Mouse (Mus musculus) cortical plate, adult 2 months (tissue): Measurements from ENCODE around the gene Tbrg1.

ENCODE experiments used
- CTCF ChIP-seq: fragments of 200-500 bp; IDR thresholded peaks from 2 replicates; pipeline ENCODE4 v1.5.1; 2011; ENCODE audit warnings: mild to moderate bottlenecking, control low read depth, low read length; ENCODE audit not compliant: insufficient read depth; ENCODE audit errors: extremely low read depth
- POLR2A ChIP-seq: fragments of 200-500 bp; IDR thresholded peaks from 2 replicates; pipeline ENCODE4 v1.6.1; 2011; ENCODE audit warnings: mild to moderate bottlenecking, low read length, control low read depth; ENCODE audit not compliant: insufficient read depth; ENCODE audit errors: extremely low read depth

GRCm38 (mm10) chr9:37605089-37605488, 52.0 kb downstream of the Tbrg1 start:
- TF ChIP-seq CTCF = no peak
- TF ChIP-seq POLR2A = no peak
